Mouse (Mus musculus): ENCODE measurements around the gene Cep170b. TPM values are rescaled to one million over a fixed set of nuclear protein-coding genes. Genes with fewer than 3 reads are reported as not detected.

The Cep170b gene
- polyA plus RNA-seq (2012) = 5.2 and 8.6 TPM in 2 replicates

DNA sequence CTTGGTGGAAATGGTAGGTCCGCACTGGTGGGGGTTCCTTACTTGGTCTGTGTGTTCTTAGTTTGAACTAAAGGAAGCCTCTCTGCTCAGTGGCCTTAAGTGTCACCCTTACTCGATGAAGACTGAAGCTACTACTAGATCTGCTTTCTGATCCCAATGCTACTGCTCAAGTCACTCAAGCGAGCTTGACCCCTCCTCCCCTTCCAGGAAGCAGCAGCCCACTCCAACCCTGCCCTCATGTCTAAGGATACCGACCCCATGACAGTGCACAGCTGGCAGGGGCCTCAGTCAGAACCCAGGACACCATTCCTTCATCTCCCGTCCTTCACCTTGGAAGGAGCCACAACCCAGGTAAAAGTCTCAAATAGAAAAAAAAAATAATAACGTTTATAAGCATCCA, at the start of gene Cep170b:
Gene Cep170b (plus strand): TSS at position 240 of the 400 bp plus-strand sequence.

DNA sequence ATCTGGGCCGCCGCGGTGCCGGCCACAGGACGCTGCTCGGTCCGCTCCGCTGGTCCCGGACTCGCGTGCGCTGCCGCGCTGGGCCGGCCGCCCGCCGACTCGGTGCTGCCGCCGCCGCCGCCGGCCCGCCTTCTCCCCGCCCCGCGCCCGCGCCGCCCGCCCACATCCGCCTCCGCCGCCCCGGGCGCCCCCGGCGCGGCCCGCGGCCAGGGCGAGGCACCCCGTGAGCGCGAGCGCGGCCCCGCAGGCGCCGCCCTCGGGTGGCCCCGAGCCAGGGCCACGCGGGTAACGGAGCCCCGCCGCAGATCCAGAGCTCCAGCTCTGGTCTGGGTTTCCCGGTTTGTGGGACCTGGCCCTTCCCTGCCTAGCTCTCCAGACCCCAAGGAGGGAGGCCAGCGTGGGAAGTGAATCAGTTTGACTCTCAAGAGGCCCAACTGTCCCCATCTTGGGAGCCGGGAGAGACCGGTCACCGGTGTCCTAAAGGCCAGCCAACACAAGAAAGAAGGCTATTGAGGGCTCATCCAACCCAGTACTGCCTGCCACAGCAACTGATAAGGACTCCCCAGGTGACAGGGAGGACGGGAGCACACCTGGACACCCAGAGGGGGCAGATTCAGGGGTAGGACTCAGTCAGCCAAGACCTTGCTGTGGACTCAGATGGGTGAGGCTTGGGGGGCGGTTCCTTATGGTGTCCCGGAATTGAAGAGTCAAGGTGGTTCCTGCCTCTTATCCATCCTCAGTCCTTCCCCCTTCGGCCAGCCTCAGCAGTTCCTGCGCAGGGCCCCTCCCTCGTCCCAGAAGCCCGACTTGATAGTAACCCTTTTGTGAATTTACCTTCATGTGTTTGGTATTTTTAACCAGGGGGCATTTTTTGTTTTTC, 45.9 kb upstream of the Cep170b start, which contains the start of gene Akt1:
Gene Akt1 (minus strand): TSS at position 753 of the 880 bp plus-strand sequence.

DNA sequence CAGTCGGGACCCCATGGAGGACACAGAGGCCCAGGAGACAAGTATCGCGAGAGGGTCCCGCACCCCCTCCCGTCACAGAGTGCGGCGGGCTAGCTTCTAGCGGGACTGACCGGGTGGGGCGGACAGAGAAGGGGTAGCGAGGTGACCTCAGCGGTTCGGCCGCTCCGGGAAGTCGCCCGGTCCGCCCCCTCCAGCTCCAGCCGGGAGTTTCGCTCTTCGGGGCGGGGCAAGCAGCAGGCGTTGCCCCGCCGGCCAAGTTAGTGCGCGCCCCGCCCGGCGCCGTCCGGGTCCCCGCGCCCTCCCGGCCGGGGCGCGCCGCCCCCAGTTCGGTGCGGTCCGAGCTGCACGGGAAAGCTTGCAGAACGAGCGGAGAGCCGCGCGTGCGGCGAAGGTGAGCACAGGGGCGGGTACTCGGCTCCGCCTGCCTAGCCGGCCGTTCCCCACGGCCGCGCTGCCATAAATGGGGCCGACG, 41.7 kb upstream of the Cep170b start, which contains the start of gene Zbtb42:
Gene Zbtb42 (plus strand): TSS at position 274 of the 472 bp plus-strand sequence.

DNA sequence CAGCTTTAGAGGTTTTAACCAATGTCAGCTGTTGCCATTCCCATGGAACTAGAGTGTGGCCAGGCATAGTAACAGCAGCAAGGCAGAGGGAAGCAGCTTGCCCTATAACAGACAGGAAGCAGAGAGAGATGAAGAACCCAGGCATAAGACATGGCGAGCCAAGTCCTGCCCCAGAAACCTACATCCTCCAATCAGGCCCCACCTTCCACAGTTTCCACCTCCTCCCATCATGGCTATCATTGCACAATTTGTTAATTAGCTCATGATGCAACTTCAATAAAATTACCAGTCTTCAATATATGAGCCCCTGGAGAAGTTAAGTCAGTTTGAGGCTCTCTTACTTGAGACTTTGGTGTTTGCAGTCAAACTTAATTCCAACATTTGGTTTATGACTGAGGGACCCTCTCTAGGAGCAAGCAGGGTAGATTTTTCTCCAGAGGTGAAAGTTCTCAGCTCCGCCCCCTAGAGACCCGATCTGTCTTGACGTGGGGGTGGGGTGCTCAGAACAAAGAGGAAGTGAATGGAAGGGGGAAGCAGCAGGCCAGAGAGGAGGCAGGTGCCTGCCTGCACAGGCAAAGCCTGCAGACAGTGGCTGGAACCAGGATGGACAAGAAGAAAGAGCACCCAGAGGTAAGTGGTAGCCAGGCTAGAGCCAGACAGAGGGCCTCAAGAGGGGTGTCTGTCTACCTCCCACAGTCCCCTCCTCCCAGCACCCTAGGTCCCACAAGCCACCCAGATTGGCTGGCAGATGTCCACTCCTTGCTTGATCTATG, 40.1 kb downstream of the Cep170b start, which contains the start of gene Pld4:
Gene Pld4 (plus strand): TSS at position 502 of the 773 bp plus-strand sequence.

Other genes with a start within 250 kb of the Cep170b start
- not detected in 2 replicates for gene A530016L24Rik, start 231.0 kb upstream of the Cep170b start, polyA plus RNA-seq (2012)
- not detected in 2 replicates for gene Tmem179, start 203.7 kb upstream of the Cep170b start, polyA plus RNA-seq (2012)
- gene Inf2, start 131.7 kb upstream of the Cep170b start, polyA plus RNA-seq (2012) = 101 and 119 TPM in 2 replicates
- 219 and 252 TPM in 2 replicates for gene Adssl1, start 100.4 kb upstream of the Cep170b start, polyA plus RNA-seq (2012)
- 95.9 and 97.1 TPM in 2 replicates for gene Siva1, start 75.8 kb upstream of the Cep170b start, polyA plus RNA-seq (2012)
- 394 and 418 TPM in 2 replicates for gene Akt1, start 45.6 kb upstream of the Cep170b start, polyA plus RNA-seq (2012)
- gene Zbtb42, start 41.6 kb upstream of the Cep170b start, polyA plus RNA-seq (2012) = 14.5 and 17.0 TPM in 2 replicates
- 23.9 and 54.7 TPM in 2 replicates for gene Pld4, start 40.2 kb downstream of the Cep170b start, polyA plus RNA-seq (2012)
- 0.01 TPM in 1 of 2 replicates, not detected in the other for gene Ahnak2, start 82.2 kb downstream of the Cep170b start, polyA plus RNA-seq (2012)
- gene Clba1, start 88.5 kb downstream of the Cep170b start, polyA plus RNA-seq (2012) = 1.7 and 2.4 TPM in 2 replicates
- 24.9 and 28.0 TPM in 2 replicates for gene Cdca4, start 109.0 kb downstream of the Cep170b start, polyA plus RNA-seq (2012)
- 6.3 and 8.1 TPM in 2 replicates for gene Gpr132, start 147.8 kb downstream of the Cep170b start, polyA plus RNA-seq (2012)
- 13.5 and 30.2 TPM in 2 replicates for gene Jag2, start 209.3 kb downstream of the Cep170b start, polyA plus RNA-seq (2012)
- gene Nudt14, start 221.7 kb downstream of the Cep170b start, polyA plus RNA-seq (2012) = 25.3 and 26.5 TPM in 2 replicates

All from megakaryocyte-erythroid progenitor cell, adult 5 weeks (primary cell).